Mouse (Mus musculus) testis, postnatal 10 days (tissue): ENCODE measurements around the gene Gm10340.
A peak's percentile ranks its signal among the peaks of the same experiment; 100 is the strongest.
"Not testable (repeated sequence)": the region's sequence is repeated elsewhere in the genome, so short reads cannot be mapped to it uniquely, and the experiment has no call there.

ENCODE experiments used
- DNase-seq: peaks from one replicate; pipeline ENCODE4 v3.0.0; 2021; ENCODE audit warnings: low spot score

Gene Gm10340

DNA sequence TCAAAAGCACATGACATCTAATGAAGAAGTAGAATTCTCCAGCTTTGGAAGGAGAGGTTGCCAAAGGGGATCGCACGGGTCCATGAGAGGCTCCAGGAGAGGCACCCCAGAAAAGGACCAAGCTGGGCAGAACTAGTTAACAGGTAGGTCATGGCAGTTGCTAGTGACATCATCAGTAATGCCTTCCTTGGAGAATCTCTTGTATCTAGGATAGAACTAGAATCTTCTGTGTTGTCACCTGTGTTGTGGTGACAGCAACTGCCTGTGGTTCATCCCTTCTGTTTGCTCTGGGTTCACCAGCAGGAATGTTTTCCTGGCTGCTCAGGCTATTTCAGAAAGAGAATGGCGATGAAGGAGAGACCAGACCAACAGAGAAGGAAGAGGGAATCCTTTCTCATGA, at the start of gene Gm10340:
Gene Gm10340 (plus strand): TSS at position 301 of the 400 bp plus-strand sequence.
- DNase-seq, result not testable (repeated sequence)

- DNase-seq, result peak; percentile 34
These were observed 17.7 kb upstream of the Gm10340 start for GRCm38 (mm10) chr14:3116051-3116450.

DNA sequence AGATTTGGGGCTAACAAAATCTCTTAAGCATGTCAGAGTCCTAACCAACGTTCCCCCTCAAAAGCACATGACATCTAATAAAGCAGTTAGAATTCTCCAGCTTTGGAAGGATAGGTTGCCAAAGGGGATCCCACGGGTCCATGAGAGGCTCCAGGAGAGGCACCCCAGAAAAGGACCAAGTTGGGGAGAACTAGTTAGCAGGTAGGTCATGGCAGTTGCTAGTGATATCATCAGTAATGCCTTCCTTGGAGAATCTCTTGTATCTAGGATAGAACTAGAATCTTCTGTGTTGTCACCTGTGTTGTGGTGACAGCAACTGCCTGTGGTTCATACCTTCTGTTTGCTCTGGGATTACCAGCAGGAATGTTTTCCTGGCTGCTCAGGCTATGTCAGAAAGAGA, 54.2 kb downstream of the Gm10340 start, which contains the start of gene Gm5795:
Gene Gm5795 (plus strand): TSS at position 301 of the 400 bp plus-strand sequence.
- not testable (repeated sequence) for DNase-seq
